Mouse (Mus musculus) heart, adult 8-10 months (tissue): Measurements from ENCODE around the gene Hint1. TPM values are rescaled to one million over a fixed set of nuclear protein-coding genes. Genes with fewer than 3 reads are reported as not detected.

ENCODE experiments used
- DNase-seq: peaks from one replicate; pipeline ENCODE4 v3.0.0; 2022; ENCODE audit warnings: low spot score
- total RNA-seq, 4 experiments: library from RNA; stranded (reverse); gene quantifications; 2 replicates each; pipeline ENCODE4 v1.2.4; 2022

Hint1 gene
- total RNA-seq, 4 experiments from 2014 or later = 213 to 341 (median 275) TPM

DNA sequence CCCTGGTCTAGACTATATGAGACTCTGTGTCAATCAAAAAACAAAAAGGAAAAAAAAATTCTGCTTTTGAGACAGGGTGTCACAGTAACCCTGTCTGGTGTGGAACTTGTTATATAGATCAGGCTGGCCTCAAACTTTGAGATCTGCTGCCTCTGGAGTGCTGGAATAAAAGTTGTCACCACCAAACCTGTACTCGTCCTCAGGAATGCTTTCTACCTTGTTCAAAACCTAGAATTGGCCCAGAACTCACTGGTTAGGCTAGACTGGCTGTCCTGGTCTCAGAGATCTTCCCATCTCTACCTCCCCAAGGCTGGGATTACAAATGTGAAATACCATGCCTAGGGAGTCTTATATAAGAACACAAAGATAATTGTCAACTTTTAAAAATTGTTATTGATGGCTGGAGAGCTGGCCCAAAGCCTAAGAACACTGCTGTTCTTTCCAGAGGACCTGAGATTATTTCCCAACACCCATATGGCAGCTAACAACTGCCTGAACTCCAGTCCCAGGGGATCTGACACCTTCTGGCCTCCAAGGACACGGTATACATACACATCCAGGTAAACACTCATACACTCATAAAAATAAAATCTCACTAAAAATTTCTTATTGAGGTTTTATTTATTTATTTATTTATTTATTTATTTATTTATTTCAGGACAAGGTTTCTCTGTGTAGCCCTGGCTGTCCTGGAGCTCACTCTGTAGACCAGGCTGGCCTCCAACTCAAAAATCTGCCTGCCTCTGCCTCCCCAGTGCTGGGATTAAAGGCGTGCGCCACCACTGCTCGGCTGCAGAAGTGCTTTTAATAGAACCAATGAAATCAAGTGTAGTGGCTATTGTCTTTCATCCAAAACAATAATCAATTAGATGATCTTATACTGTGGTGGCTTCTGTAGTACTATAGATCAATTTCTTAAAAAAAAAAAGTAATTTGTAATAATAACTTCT, 4.4 kb upstream of the Hint1 start:
- no peak for DNase-seq

DNA sequence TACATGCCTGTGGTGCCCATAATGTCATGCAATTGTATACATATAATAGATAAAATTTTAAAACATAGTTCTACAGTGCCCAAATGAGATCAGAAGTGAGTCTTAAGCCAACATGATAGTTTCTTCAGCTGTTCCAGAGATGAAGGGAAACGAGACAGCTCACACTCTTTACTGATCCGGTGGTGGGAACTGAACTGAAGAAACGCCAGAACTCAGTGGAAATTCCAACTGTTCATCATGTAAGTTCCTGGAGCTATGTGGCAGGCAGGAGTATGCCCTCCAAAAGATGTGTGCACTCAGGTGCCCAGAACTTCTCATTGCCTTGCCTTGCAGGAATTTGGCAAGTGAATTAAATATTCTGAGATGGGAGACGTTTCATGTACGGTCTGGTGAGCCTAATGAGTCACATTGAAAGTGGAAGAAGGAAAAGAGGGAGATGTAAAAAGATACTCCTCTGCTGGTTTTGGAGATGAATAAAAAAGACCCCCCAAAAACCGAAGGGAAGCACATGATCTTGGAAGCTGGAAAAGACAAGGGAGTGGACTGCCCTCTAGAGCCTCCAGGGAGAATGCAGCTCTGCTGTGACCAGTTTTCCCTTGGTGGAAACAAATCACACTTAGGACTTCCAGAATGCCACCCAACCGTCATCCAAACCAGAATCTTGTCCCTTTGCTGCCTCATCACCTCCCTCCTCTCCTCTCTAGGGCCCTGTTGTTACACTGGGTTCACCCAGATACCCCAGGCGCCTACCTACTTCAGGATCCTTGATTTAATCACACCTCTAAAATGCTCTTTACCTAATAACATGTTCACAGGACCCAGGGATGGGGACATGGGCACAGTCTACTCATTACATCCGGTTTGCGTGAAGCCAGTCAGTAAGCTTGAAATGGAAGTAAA, 3.3 kb upstream of the Hint1 start:
- no peak for DNase-seq

DNA sequence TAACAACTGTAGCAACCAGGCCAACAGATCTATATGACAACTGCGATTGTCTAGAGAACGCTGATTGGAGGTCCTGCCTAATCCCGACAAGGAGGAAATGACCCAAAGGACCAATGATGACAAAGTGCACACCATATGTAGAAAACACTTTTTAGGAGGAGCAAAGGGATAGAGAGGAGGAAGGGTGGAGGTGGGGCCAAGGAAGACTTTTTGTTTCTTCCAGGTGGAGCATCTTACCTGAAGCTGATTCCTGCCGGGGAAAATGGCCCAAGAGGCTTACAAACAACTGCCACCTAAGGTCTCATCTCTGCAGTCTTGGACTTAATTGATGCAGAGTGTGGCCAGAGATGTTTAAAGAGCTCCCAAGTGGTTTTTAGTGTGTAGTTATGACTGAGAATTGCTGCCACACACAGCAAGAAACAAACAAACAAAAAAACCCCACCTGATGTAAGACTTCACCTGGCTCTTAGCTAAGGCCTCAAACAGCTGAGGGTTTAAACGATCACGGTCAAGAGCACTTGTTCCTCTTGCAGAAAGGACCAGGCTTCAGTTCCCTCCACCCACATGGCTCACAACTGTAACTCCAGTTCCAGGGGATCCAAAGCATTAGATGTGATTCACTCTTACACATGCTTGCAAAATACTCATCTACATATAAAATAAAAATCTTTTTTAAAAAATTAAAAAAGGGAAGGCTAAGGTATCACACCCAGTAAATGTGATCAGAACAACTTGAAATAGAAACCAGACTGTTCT, 675 bp upstream of the Hint1 start:
- no peak for DNase-seq

GRCm38 (mm10) chr11:54867049-54867385, 834 bp downstream of the Hint1 start:
- DNase-seq = no peak

- DNase-seq = no peak
These were observed 1.8 kb downstream of the Hint1 start for GRCm38 (mm10) chr11:54867903-54868434.

DNA sequence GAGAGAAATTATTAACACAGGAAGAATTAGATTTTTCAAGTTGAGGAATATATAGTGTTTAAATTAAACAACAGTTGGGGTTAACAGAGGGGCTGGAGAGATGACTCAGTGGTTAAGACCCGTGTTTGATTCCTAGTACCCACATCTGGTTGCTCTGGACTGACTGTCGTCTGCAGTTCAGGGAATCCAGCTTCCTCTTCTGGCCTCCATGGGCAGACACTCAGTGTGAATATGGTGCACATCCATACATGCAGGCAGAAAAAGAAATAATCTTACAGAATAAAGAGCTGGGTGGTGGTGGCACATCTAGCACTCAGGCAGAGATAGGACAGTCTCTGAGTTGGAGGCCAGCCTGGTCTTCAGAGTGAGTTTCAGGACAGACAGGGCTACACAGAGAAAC, 2.3 kb downstream of the Hint1 start:
- no peak for DNase-seq

- no peak for DNase-seq
These were observed 3.1 kb downstream of the Hint1 start for GRCm38 (mm10) chr11:54869318-54869717.

DNA sequence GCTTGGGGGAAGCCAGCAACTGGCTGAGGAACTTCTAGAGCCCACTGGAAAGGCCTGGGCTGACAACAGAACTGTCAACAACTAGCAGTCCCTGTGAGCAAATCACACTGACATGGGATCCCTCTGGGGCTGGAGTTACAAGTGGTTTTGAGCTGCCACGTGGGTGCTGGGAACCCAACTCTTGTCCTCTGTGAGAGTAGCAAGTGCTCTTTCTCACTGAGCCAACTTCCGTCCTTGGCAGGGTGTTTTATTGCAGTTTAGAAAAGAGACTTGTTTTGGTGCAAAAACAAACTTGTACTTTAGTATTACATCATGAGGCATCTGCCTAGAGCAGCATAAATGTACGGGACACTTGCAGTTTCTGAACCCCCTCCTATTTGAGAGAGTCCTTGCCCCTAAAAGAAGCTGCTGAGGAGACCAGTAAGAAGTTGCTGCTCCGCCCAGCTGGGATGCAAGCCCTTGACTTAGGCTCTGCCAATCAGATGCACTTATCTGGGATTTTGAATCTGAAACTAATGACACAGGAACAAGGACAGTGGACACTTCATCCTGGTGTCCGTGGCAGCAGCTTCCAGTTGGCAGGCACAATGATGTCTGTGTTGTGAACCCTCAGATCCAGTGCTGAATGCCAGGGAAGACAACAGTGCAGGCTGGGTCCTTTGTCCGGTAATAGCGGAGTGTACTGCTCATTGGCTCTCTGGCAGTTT, 5.8 kb downstream of the Hint1 start:
- no peak for DNase-seq

DNA sequence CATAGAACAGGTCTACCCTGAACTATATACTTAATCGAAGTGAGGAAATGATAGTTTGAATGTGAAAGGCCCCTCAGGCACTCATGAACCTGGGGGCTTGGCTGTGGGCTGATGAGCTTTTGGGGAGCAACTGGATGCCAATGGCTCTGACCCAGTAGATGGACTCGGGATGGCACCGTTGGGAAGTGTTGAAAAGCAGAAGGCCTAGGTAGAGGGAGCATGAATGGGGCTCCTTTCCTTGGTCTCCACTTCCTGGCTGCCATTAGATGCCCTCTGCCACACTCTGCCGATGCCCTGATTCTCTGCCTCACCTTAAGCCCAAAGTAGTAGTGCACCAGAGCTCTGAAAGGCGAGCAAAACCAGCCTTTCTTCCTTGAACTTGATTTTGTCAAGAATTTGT, 9.8 kb downstream of the Hint1 start:
- no peak for DNase-seq

GRCm38 (mm10) chr11:54878893-54879292, 12.7 kb downstream of the Hint1 start:
- no peak for DNase-seq

DNA sequence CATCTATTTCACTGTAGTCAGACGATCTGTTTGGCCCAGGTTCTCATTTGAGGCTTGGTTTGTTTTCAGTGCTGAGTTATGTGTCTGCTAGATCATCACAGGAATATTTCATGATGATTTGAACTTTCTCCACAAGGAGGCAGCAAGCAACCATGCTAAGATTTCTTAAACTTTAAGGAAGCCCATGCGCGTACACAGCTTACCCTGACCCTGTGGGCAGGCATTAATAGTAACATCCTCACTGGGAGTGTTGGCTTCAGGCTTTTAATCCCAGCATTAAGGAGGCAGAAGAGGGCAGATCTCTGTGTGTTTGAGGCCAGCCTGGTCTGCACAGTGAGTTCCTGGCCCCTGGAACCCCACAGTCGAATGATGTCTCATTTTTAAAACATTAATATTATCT, 13.3 kb downstream of the Hint1 start:
- peak; percentile 87 for DNase-seq

GRCm38 (mm10) chr11:54879922-54880321, 13.7 kb downstream of the Hint1 start:
- no peak for DNase-seq

GRCm38 (mm10) chr11:54881051-54881474, 14.9 kb downstream of the Hint1 start:
- no peak for DNase-seq

DNA sequence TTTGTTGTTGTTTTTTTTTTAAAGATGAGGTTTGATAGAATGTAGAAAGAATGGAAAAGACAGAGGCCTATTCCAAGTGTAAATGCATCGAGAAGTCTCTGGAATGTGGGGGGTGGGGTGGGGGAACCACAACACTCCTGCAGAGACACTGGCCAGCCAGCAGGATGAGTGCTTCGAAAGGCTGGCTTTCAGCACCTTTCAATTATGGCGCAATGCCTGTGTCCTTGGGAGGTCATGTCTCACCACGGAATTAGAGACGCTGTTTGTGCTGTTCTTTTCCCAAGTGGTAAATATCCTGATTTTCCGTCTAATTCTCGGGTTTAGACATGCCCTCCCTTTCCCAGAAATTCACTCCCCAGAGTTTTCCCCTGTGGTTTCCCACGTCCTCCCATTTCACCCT, 16.5 kb downstream of the Hint1 start:
- DNase-seq = no peak

DNA sequence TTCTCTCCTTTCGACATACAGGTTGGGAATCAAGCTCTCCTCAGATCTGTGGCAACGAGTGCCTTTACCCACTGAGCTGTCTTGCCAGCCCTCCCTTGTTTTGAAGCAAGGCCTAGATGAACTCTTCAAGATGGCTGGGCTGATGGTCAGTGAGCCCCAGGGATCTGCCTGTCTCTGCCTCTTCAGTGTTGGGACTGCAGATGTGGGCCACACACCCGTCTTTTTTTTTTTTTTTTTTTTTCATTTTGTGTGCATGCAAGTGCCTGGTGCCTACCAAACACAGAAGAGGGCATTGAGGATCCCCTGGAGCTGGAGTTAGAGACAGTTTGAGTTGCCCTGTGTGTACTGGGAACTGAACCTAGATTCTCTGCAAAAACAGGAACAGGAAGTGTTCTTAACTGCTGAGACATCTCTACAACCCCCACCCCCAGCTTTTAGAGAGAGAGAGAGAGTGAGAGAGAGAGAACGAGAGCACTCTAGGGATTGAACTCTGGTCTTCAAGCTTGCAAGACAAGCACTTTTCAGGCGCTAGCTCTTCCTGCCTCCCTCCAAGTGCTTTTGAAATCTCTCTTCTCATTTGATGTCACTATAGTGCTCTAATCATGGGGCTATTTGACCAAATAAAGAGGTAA, 18.1 kb downstream of the Hint1 start:
- no peak for DNase-seq

GRCm38 (mm10) chr11:54884937-54885336, 18.8 kb downstream of the Hint1 start:
- peak; percentile 84 for DNase-seq

GRCm38 (mm10) chr11:54885406-54885805, 19.2 kb downstream of the Hint1 start:
- DNase-seq = no peak

- peak; percentile 55 for DNase-seq
These were observed 21.7 kb downstream of the Hint1 start for GRCm38 (mm10) chr11:54887927-54888326.

DNA sequence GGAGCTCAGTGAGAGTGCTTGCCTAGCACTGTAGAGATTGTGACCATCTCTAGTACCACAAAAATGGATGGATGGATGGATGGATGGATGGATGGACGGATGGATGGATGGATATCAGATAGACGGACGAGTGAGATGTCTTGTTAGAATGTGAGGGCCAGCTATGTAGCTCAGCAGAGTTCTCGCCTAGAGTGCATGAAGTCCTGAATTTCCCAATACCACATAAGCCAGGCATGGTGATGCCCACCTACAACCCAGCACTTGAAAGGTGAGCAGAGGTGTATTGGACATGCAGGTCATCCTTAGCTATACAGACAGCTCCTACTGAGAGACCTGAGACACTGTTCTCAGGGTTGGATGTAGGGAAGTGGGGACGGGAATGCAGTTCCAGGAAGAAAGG, 25.2 kb downstream of the Hint1 start:
- DNase-seq = no peak

- DNase-seq = no peak
These were observed 25.9 kb downstream of the Hint1 start for GRCm38 (mm10) chr11:54892091-54892490.
